Mouse (Mus musculus) CH12.LX (cell line): ENCODE measurements at regions not wholly inside any gene's neighbourhood (a gene's known extent, or its start where the extent isn't known, plus 50 kb on each side); places are given as distances from the start of the nearest gene placed in this dataset.

ENCODE experiments used
- DNase-seq: peaks from one replicate; pipeline ENCODE4 v3.0.0-alpha.2; 2013; ENCODE audit errors: extremely low read depth
- H3K27ac ChIP-seq: 2 replicates; pipeline ENCODE4 v1.5.1; 2012; ENCODE audit warnings: low read depth, mild to moderate bottlenecking, control low read depth, moderate library complexity; ENCODE audit not compliant: insufficient read depth
- H3K27me3 ChIP-seq: replicated peaks from 2 replicates; pipeline ENCODE3; 2012; ENCODE audit warnings: inconsistent platforms
- H3K36me3 ChIP-seq, 2 experiments: replicated peaks in 1 of 2; 2 replicates each; pipeline versions ENCODE3 to v1.6.1; 2012; ENCODE audit warnings: inconsistent platforms in 1 of 2, low read length in 1 of 2, mild to moderate bottlenecking in 1 of 2, mixed read lengths in 1 of 2, moderate library complexity in 1 of 2; ENCODE audit not compliant: control insufficient read depth in 1 of 2, insufficient read depth in 1 of 2
- H3K4me1 ChIP-seq, 2 experiments: 2 replicates each; pipeline ENCODE4 v1.6.1; 2012; ENCODE audit warnings: inconsistent platforms in 1 of 2, moderate library complexity in 1 of 2; ENCODE audit not compliant: insufficient read depth in 2 of 2, control insufficient read depth in 1 of 2
- H3K4me2 ChIP-seq: 2 replicates; pipeline ENCODE4 v1.6.1; 2012; ENCODE audit warnings: low read depth, mild to moderate bottlenecking, control low read depth; ENCODE audit not compliant: poor library complexity, insufficient read depth, severe bottlenecking
- H3K4me3 ChIP-seq, 3 experiments: fragments of 150-350 bp in 1 of 3; sonication (generic) in 1 of 3; replicated peaks in 1 of 3; 2 replicates each; pipeline versions ENCODE3 to v1.5.1; 2011 to 2012; ENCODE audit warnings: low read depth in 2 of 3, low read length in 2 of 3, mild to moderate bottlenecking in 2 of 3, moderate library complexity in 2 of 3, control low read depth in 1 of 3, improper control_type of control experiment in 1 of 3, inconsistent platforms in 1 of 3, mixed read lengths in 1 of 3; ENCODE audit not compliant: poor library complexity in 1 of 3
- H3K79me2 ChIP-seq: replicated peaks from 2 replicates; pipeline ENCODE4 v1.6.1; 2012; ENCODE audit warnings: mild to moderate bottlenecking, moderate library complexity; ENCODE audit not compliant: control insufficient read depth, poor library complexity, insufficient read depth, severe bottlenecking; ENCODE audit errors: extremely low read depth
- H3K9ac ChIP-seq: 2 replicates; pipeline ENCODE4 v1.6.1; 2012; ENCODE audit warnings: low read depth, mild to moderate bottlenecking, control low read depth, moderate library complexity; ENCODE audit not compliant: insufficient read depth
- H3K9me3 ChIP-seq: replicated peaks from 2 replicates; pipeline ENCODE3; 2012; ENCODE audit warnings: low read length, inconsistent platforms, mixed read lengths
- BHLHE40 ChIP-seq: IDR thresholded peaks from 2 replicates; pipeline ENCODE4 v1.6.1; 2011; ENCODE audit warnings: mild to moderate bottlenecking, low read depth, low read length, improper control_type of control experiment
- CHD1 ChIP-seq: IDR thresholded peaks from 2 replicates; pipeline ENCODE4 v1.6.1; 2012; ENCODE audit warnings: low read depth, low read length, improper control_type of control experiment, inconsistent platforms
- CHD2 ChIP-seq: IDR thresholded peaks from 2 replicates; pipeline ENCODE4 v1.6.1; 2011; ENCODE audit warnings: low read length, improper control_type of control experiment
- CTCF ChIP-seq, 2 experiments: IDR thresholded peaks in 1 of 2; conservative IDR thresholded peaks in 1 of 2; 2 replicates each; pipeline ENCODE4 v1.5.1; 2011 to 2012; ENCODE audit warnings: low read depth in 2 of 2, low read length in 2 of 2, improper control_type of control experiment in 1 of 2, inconsistent platforms in 1 of 2, mild to moderate bottlenecking in 1 of 2, moderate library complexity in 1 of 2
- E2F4 ChIP-seq: IDR thresholded peaks from 2 replicates; pipeline ENCODE4 v1.6.1; 2011; ENCODE audit warnings: low read depth, low read length, improper control_type of control experiment; ENCODE audit not compliant: insufficient replicate concordance
- ELF1 ChIP-seq: IDR thresholded peaks from 2 replicates; pipeline ENCODE4 v1.6.1; 2014; ENCODE audit warnings: low read depth, mild to moderate bottlenecking, inconsistent platforms, low read length, improper control_type of control experiment
- EP300 ChIP-seq: IDR thresholded peaks from 2 replicates; pipeline ENCODE4 v1.6.1; 2011; ENCODE audit warnings: low read length, improper control_type of control experiment
- ETS1 ChIP-seq: conservative IDR thresholded peaks from 2 replicates; pipeline ENCODE4 v1.6.1; 2012; ENCODE audit warnings: low read depth, mild to moderate bottlenecking, inconsistent platforms, low read length, improper control_type of control experiment, moderate library complexity
- GABPA ChIP-seq: IDR thresholded peaks from 2 replicates; pipeline ENCODE4 v1.6.1; 2012; ENCODE audit warnings: low read depth, low read length, improper control_type of control experiment, inconsistent platforms; ENCODE audit not compliant: insufficient replicate concordance
- HCFC1 ChIP-seq: IDR thresholded peaks from 2 replicates; pipeline ENCODE4 v1.6.1; 2012; ENCODE audit warnings: low read depth, mild to moderate bottlenecking, inconsistent platforms, low read length, improper control_type of control experiment
- IRF4 ChIP-seq: IDR thresholded peaks from 2 replicates; pipeline ENCODE4 v1.6.1; 2014; ENCODE audit warnings: low read depth, mild to moderate bottlenecking, inconsistent platforms, low read length, improper control_type of control experiment
- JUN ChIP-seq: IDR thresholded peaks from 2 replicates; pipeline ENCODE4 v1.6.1; 2011; ENCODE audit warnings: low read depth, mild to moderate bottlenecking, low read length, improper control_type of control experiment, moderate library complexity; ENCODE audit not compliant: insufficient read depth
- JUND ChIP-seq: conservative IDR thresholded peaks from 2 replicates; pipeline ENCODE4 v1.6.1; 2011; ENCODE audit warnings: low read depth, low read length, improper control_type of control experiment
- KAT2A ChIP-seq: IDR thresholded peaks from 2 replicates; pipeline ENCODE4 v1.6.1; 2012; ENCODE audit warnings: low read length, improper control_type of control experiment, inconsistent platforms; ENCODE audit not compliant: insufficient replicate concordance
- MAFK ChIP-seq: IDR thresholded peaks from 2 replicates; pipeline ENCODE4 v1.6.1; 2011; ENCODE audit warnings: low read length, improper control_type of control experiment; ENCODE audit not compliant: insufficient replicate concordance
- MAX ChIP-seq: IDR thresholded peaks from 2 replicates; pipeline ENCODE4 v1.6.1; 2011; ENCODE audit warnings: low read length, improper control_type of control experiment
- MAZ ChIP-seq: IDR thresholded peaks from 2 replicates; pipeline ENCODE4 v1.6.1; 2012; ENCODE audit warnings: low read depth, mild to moderate bottlenecking, inconsistent platforms, low read length, improper control_type of control experiment, moderate library complexity
- MEF2A ChIP-seq: IDR thresholded peaks from 2 replicates; pipeline ENCODE4 v1.6.1; 2014; ENCODE audit warnings: low read depth, mild to moderate bottlenecking, inconsistent platforms, low read length, improper control_type of control experiment, borderline replicate concordance
- MXI1 ChIP-seq: IDR thresholded peaks from 2 replicates; pipeline ENCODE4 v1.6.1; 2011; ENCODE audit warnings: mild to moderate bottlenecking, low read depth, low read length, improper control_type of control experiment
- MYC ChIP-seq: IDR thresholded peaks from 2 replicates; pipeline ENCODE4 v1.6.1; 2011; ENCODE audit warnings: low read depth, mild to moderate bottlenecking, improper control_type of control experiment, low read length
- NELFE ChIP-seq: IDR thresholded peaks from 2 replicates; pipeline ENCODE4 v1.6.1; 2011; ENCODE audit warnings: low read depth, low read length, improper control_type of control experiment
- NRF1 ChIP-seq: IDR thresholded peaks from 2 replicates; pipeline ENCODE4 v1.6.1; 2014; ENCODE audit warnings: low read depth, mild to moderate bottlenecking, inconsistent platforms, low read length, improper control_type of control experiment, moderate library complexity
- PAX5 ChIP-seq: IDR thresholded peaks from 2 replicates; pipeline ENCODE4 v1.6.1; 2012; ENCODE audit warnings: low read length, inconsistent platforms, mixed read lengths
- POLR2A ChIP-seq: IDR thresholded peaks from 2 replicates; pipeline ENCODE4 v1.6.1; 2011; ENCODE audit warnings: low read depth, mild to moderate bottlenecking, improper control_type of control experiment, low read length
- POLR2AphosphoS2 ChIP-seq: IDR thresholded peaks from 2 replicates; pipeline ENCODE4 v1.6.1; 2011; ENCODE audit warnings: low read depth, low read length, improper control_type of control experiment
- RAD21 ChIP-seq: IDR thresholded peaks from 2 replicates; pipeline ENCODE4 v1.6.1; 2011; ENCODE audit warnings: low read depth, mild to moderate bottlenecking, low read length, improper control_type of control experiment, moderate library complexity
- RCOR1 ChIP-seq: conservative IDR thresholded peaks from 2 replicates; pipeline ENCODE4 v1.6.1; 2012; ENCODE audit warnings: low read depth, mild to moderate bottlenecking, inconsistent platforms, low read length, improper control_type of control experiment
- SIN3A ChIP-seq: IDR thresholded peaks from 2 replicates; pipeline ENCODE4 v1.6.1; 2012; ENCODE audit warnings: low read length, improper control_type of control experiment, inconsistent platforms
- SMC3 ChIP-seq: IDR thresholded peaks from 2 replicates; pipeline ENCODE4 v1.6.1; 2011; ENCODE audit warnings: low read depth, low read length, improper control_type of control experiment
- TBP ChIP-seq: conservative IDR thresholded peaks from 2 replicates; pipeline ENCODE4 v1.6.1; 2011; ENCODE audit warnings: low read depth, low read length, improper control_type of control experiment
- TCF12 ChIP-seq: IDR thresholded peaks from 2 replicates; pipeline ENCODE4 v1.6.1; 2014; ENCODE audit warnings: low read depth, mild to moderate bottlenecking, inconsistent platforms, low read length, improper control_type of control experiment
- UBTF ChIP-seq: IDR thresholded peaks from 2 replicates; pipeline ENCODE4 v1.6.1; 2012; ENCODE audit warnings: low read depth, mild to moderate bottlenecking, inconsistent platforms, low read length, improper control_type of control experiment, moderate library complexity
- USF1 ChIP-seq: IDR thresholded peaks from 2 replicates; pipeline ENCODE4 v1.6.1; 2014; ENCODE audit warnings: low read depth, mild to moderate bottlenecking, inconsistent platforms, low read length, improper control_type of control experiment
- USF2 ChIP-seq: conservative IDR thresholded peaks from 2 replicates; pipeline ENCODE4 v1.6.1; 2011; ENCODE audit warnings: low read depth, low read length, improper control_type of control experiment
- ZC3H11A ChIP-seq: IDR thresholded peaks from 2 replicates; pipeline ENCODE4 v1.6.1; 2012; ENCODE audit warnings: low read depth, mild to moderate bottlenecking, inconsistent platforms, low read length, improper control_type of control experiment
- ZKSCAN1 ChIP-seq: IDR thresholded peaks from 2 replicates; pipeline ENCODE4 v1.6.1; 2012; ENCODE audit warnings: low read depth, inconsistent platforms, low read length, improper control_type of control experiment, borderline replicate concordance
- ZMIZ1 ChIP-seq: IDR thresholded peaks from 2 replicates; pipeline ENCODE4 v1.6.1; 2012; ENCODE audit warnings: low read depth, mild to moderate bottlenecking, inconsistent platforms, low read length, improper control_type of control experiment
- ZNF384 ChIP-seq: IDR thresholded peaks from 2 replicates; pipeline ENCODE4 v1.6.1; 2012; ENCODE audit warnings: low read depth, low read length, improper control_type of control experiment, inconsistent platforms
- dilution Hi-C: fragments of 300-500 bp; cut with MboI; formaldehyde crosslinking; loops from 2 replicates; pipeline ENCODE4 v1.14.3; 2020; ENCODE audit warnings: low sequenced_read_pairs; ENCODE audit not compliant: extremely low pct_unique_long_range_greater_than_20kb, extremely low pct_ligation_motif_present
- in situ Hi-C: fragments of 300-500 bp; cut with MboI; formaldehyde crosslinking; loops from 3 replicates; pipeline ENCODE4 v1.14.3; 2019; ENCODE audit warnings: low sequenced_read_pairs, low pct_ligation_motif_present, low pct_unique_long_range_greater_than_20kb, mixed read lengths

- dilution Hi-C loops: no loop called here
- Histone ChIP-seq H3K36me3 (no peaks in the 10 kb centered on the region), H3K79me2 (no peaks in the 10 kb centered on the region)
- TF ChIP-seq MAFK (no peak), TCF12 (0 out of 2 replicates have a peak, but pooled peaks have one; percentile 15), MYC (no peak), POLR2AphosphoS2 (no peak), NELFE (no peak), TBP (no peak), HCFC1 (no peak), JUN (no peak), MAX (0 out of 2 replicates have a peak, but pooled peaks have one; percentile 16), KAT2A (no peak), PAX5 (no peak), ZMIZ1 (no peak), ELF1 (no peak), UBTF (no peak), CHD2 (no peak), SIN3A (no peak), SMC3 (peak; percentile 57), ETS1 (no peak), RAD21 (peak; percentile 70), NRF1 (no peak), ZC3H11A (no peak; the same call in 1 of the 2 replicates), BHLHE40 (no peak), USF2 (no peak), CTCF (conservative IDR thresholded peaks at IDR 0.05 in 1 of 2, IDR thresholded peaks at IDR 0.05 in 1 of 2; ENCODE audit: low read depth in 2 of 2, low read length in 2 of 2) (peak; percentile 50 to 75; a peak in 3 of 4 replicates), GABPA (no peak), MEF2A (no peak), MXI1 (no peak), RCOR1 (no peak), E2F4 (no peak), ZKSCAN1 (no peak), ZNF384 (no peak), EP300 (0 out of 2 replicates have a peak, but pooled peaks have one; percentile 25), POLR2A (no peak), CHD1 (no peak), MAZ (no peak), IRF4 (no peak), JUND (0 out of 2 replicates have a peak, but pooled peaks have one; percentile 31), USF1 (no peak)
- TF ChIP-seq, all 38 proteins: peak for 7
- H3K27me3 ChIP-seq: no peaks in the 10 kb centered on the region
- in situ Hi-C loops: no loop called here
- no peaks in the 10 kb centered on the region for H3K9me3 ChIP-seq
- no peak overlapping the region for H3K27ac ChIP-seq
- H3K9ac ChIP-seq: no peak overlapping the region
- peaks cover 0 to 19% of the 10 kb centered on the region in 2 experiments; a peak in 2 of 4 replicates for H3K4me1 ChIP-seq
- peak; percentile 88 for DNase-seq
- H3K4me2 ChIP-seq: peak overlapping the region; percentile 62; the same call in 1 of the 2 replicates
- H3K4me3 ChIP-seq: no peak overlapping the region
These were observed 139.6 kb upstream of the Smarca2 start for GRCm38 (mm10) chr19:26465228-26465627.
